Mouse (Mus musculus): ENCODE data around the gene Dapp1. TPM values are rescaled to one million over a fixed set of nuclear protein-coding genes. Genes with fewer than 3 reads are reported as not detected.

The Dapp1 gene
- polyA plus RNA-seq, 1 experiment from 2014 or later = 22.8 TPM

DNA sequence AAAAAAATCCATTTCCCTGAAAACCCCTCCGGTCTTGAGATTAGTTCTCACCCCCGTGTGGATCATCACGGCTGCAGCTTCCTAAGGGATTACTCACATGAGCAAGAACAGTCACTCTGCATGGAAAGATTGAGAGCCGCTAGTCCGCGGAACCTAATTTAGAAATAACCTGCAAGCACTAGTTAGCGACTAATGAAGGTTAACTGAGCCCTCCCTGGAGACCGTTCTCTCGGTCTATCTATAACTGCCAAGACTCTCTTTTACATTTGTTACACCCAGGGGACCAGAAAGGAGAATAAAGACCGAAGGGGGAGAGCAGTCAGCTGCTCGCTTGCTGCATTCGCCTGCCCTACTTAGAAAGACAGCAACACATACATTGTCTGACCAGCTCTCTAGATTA is 35.5 kb upstream of the Dapp1 start:
- Histone ChIP-seq H3K4me2 (ENCODE audit: low read length) (no peak overlapping the region), H3K36me3 (ENCODE audit: control insufficient read depth, insufficient read depth, low read length) (no peaks in the 10 kb centered on the region), H3K4me3 (ENCODE audit: control insufficient read depth in 1 of 2, insufficient read depth in 1 of 2, low read depth in 1 of 2, low read length in 2 of 2) (no peak overlapping the region), H3K27me3 (ENCODE audit: control insufficient read depth, insufficient read depth, low read length) (no peaks in the 10 kb centered on the region), H3K27ac (replicated peaks in 1 of 2; ENCODE audit: control insufficient read depth in 1 of 2, insufficient read depth in 1 of 2, low read depth in 2 of 2, low read length in 2 of 2) (no peak overlapping the region), H3K9me3 (ENCODE audit: control insufficient read depth, low read length) (0 out of 2 replicates have a peak, but pooled peaks cover 4% of the 10 kb centered on the region), H3K9ac (ENCODE audit: low read length) (no peak overlapping the region), H3K4me1 (ENCODE audit: control insufficient read depth in 2 of 2, insufficient read depth in 2 of 2, low read length in 2 of 2) (peaks cover 1 to 3% of the 10 kb centered on the region in 2 experiments; a peak in 2 of 4 replicates)
- 79% methylated on average over 12 of the region's 12 CpGs for WGBS
- no peak for ATAC-seq (ENCODE audit: insufficient number of reproducible peaks, insufficient read depth, low FRiP score, low read depth)

DNA sequence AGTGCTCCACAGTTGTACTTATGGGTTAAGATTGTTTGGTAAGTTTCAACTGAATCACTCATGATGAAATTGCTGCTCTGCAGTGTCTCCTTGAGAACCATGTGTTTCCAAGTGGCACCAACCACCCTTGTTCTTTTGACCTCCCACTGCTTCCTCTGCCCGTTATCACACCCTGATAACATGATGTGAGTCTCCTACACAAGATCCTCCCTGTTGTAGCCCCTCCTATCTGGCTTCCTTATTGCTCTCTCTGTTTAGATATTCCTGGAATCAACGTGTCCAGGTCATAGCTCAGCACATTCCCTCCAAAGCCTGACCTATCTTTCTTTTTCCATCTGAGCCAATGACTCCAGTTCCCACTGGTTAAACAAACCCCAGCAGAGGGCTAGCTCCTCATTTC is 33.4 kb upstream of the Dapp1 start:
- ATAC-seq (ENCODE audit: insufficient number of reproducible peaks, insufficient read depth, low FRiP score, low read depth) = no peak
- no peaks in the 10 kb centered on the region for H3K27me3 ChIP-seq (ENCODE audit: control insufficient read depth, insufficient read depth, low read length)
- 0 out of 2 replicates have a peak, but pooled peaks cover 4% of the 10 kb centered on the region for H3K9me3 ChIP-seq (ENCODE audit: control insufficient read depth, low read length)
- no peak overlapping the region for H3K27ac ChIP-seq (replicated peaks in 1 of 2; ENCODE audit: control insufficient read depth in 1 of 2, insufficient read depth in 1 of 2, low read depth in 2 of 2, low read length in 2 of 2)
- no peak overlapping the region for H3K4me3 ChIP-seq (ENCODE audit: control insufficient read depth in 1 of 2, insufficient read depth in 1 of 2, low read depth in 1 of 2, low read length in 2 of 2)
- H3K4me1 ChIP-seq (ENCODE audit: control insufficient read depth in 2 of 2, insufficient read depth in 2 of 2, low read length in 2 of 2) = peaks cover 4 to 6% of the 10 kb centered on the region in 2 experiments; a peak in 2 of 4 replicates
- WGBS = 20% methylated on average over 2 of the region's 2 CpGs
- no peaks in the 10 kb centered on the region for H3K36me3 ChIP-seq (ENCODE audit: control insufficient read depth, insufficient read depth, low read length)
- H3K4me2 ChIP-seq (ENCODE audit: low read length) = no peak overlapping the region
- H3K9ac ChIP-seq (ENCODE audit: low read length) = no peak overlapping the region

DNA sequence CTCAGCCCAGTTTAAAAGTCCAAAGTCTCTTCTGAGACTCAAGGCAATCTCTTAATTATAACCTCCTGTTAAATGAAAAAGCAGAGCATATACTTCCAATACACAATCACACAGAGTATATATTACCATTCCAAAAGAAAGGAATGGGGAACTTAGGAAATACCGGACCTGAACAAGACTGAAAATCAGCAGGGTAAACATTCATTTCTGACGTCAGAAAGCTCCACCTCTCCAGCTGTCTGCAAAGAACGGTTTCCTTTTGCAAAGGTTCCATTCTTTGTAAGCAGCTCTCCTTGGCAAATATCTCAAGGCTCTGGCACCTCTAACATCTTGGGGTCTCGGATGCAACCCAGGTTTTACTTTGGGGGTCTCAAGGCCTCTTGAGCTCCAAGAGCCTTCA is 31.0 kb upstream of the Dapp1 start:
- no peak for ATAC-seq (ENCODE audit: insufficient number of reproducible peaks, insufficient read depth, low FRiP score, low read depth)
- peaks cover 9 to 19% of the 10 kb centered on the region in 2 experiments for H3K4me1 ChIP-seq (ENCODE audit: control insufficient read depth in 2 of 2, insufficient read depth in 2 of 2, low read length in 2 of 2)
- no peaks in the 10 kb centered on the region for H3K36me3 ChIP-seq (ENCODE audit: control insufficient read depth, insufficient read depth, low read length)
- WGBS = 53% methylated on average over 4 of the region's 4 CpGs
- no peak overlapping the region for H3K9ac ChIP-seq (ENCODE audit: low read length)
- H3K4me3 ChIP-seq (ENCODE audit: control insufficient read depth in 1 of 2, insufficient read depth in 1 of 2, low read depth in 1 of 2, low read length in 2 of 2) = no peak overlapping the region
- H3K27me3 ChIP-seq (ENCODE audit: control insufficient read depth, insufficient read depth, low read length) = no peaks in the 10 kb centered on the region
- no peak overlapping the region for H3K27ac ChIP-seq (replicated peaks in 1 of 2; ENCODE audit: control insufficient read depth in 1 of 2, insufficient read depth in 1 of 2, low read depth in 2 of 2, low read length in 2 of 2)
- no peaks in the 10 kb centered on the region for H3K9me3 ChIP-seq (ENCODE audit: control insufficient read depth, low read length)
- H3K4me2 ChIP-seq (ENCODE audit: low read length) = no peak overlapping the region

DNA sequence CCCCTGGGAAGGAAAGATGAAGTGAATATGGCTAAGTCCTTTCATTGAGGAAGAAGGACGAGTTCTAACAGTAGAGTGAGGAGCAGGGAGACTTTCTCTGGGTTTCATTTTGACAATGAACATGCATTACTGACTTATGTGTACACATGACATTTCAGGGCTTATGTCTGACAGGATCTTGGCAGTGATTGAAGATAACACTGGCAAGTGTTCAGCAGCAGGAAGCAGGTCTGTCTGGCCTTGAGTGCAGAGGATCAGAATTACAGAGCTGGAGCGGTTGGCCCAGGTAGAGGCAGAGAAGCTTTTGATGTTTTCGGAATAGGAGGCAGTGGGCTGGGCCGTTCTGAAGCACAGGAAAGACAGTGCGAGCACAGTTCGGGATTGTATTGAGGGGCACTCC is 26.8 kb upstream of the Dapp1 start:
- 24% methylated on average over 6 of the region's 6 CpGs for WGBS
- ATAC-seq (ENCODE audit: insufficient number of reproducible peaks, insufficient read depth, low FRiP score, low read depth) = no peak

DNA sequence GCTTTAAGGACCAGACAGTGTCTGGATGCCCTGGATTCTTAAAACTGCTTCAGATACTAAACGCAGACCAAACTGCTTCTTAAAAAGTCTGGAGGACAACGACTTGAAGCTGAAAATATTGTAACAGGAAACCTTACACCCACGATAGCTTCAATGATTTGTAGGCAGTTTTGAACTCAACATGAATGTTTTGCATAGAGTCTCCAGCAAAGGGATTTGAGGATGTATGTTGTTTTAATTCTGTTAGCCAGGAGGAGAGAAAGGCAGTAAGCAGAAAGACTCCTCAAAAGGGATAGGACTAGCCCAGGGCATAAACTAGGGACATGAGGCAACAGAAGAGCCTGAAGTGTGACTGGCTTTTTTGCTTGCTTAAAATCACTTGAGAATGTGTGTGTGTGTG is 25.6 kb upstream of the Dapp1 start:
- 52% methylated on average over 3 of the region's 3 CpGs for WGBS
- no peak overlapping the region for H3K9ac ChIP-seq (ENCODE audit: low read length)
- no peak for ATAC-seq (ENCODE audit: insufficient number of reproducible peaks, insufficient read depth, low FRiP score, low read depth)

More for the DNA sequence above, 26.8 kb upstream of the Dapp1 start:
- Histone ChIP-seq H3K9ac (ENCODE audit: low read length) (peak overlapping the region; percentile 54; the same call in 1 of the 2 replicates), H3K9me3 (ENCODE audit: control insufficient read depth, low read length) (peaks cover 6% of the 10 kb centered on the region; the same call in 1 of the 2 replicates), H3K4me2 (ENCODE audit: low read length) (peak overlapping the region; percentile 30), H3K27ac (replicated peaks in 1 of 2; ENCODE audit: control insufficient read depth in 1 of 2, insufficient read depth in 1 of 2, low read depth in 2 of 2, low read length in 2 of 2) (peak overlapping the region; percentile 72), H3K36me3 (ENCODE audit: control insufficient read depth, insufficient read depth, low read length) (no peaks in the 10 kb centered on the region), H3K4me1 (ENCODE audit: control insufficient read depth in 2 of 2, insufficient read depth in 2 of 2, low read length in 2 of 2) (peaks cover 11 to 26% of the 10 kb centered on the region in 2 experiments), H3K27me3 (ENCODE audit: control insufficient read depth, insufficient read depth, low read length) (no peaks in the 10 kb centered on the region), H3K4me3 (ENCODE audit: control insufficient read depth in 1 of 2, insufficient read depth in 1 of 2, low read depth in 1 of 2, low read length in 2 of 2) (no peak overlapping the region)

DNA sequence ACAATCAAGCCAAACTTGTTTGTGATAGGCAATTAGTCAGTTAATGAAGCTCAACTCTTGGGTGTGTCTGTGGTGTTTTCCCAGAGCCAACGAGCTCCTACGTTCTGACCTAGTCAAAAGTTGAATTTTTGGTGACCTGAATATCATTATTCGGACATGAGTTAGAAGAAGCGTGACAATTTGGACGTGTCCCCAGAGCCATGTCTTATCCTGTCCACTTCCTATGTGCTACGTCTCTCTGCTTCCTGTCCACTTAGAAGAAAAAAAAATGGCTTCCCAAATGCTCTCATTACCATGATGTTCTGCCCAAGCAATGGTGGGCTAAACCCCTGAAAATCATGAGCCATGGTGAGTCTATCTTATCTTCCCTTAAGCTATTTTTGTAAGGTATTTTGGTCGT is 21.9 kb upstream of the Dapp1 start:
- Histone ChIP-seq H3K36me3 (ENCODE audit: control insufficient read depth, insufficient read depth, low read length) (no peaks in the 10 kb centered on the region), H3K4me3 (ENCODE audit: control insufficient read depth in 1 of 2, insufficient read depth in 1 of 2, low read depth in 1 of 2, low read length in 2 of 2) (no peak overlapping the region), H3K9ac (ENCODE audit: low read length) (no peak overlapping the region), H3K4me1 (ENCODE audit: control insufficient read depth in 2 of 2, insufficient read depth in 2 of 2, low read length in 2 of 2) (peaks cover 23 to 50% of the 10 kb centered on the region in 2 experiments), H3K4me2 (ENCODE audit: low read length) (no peak overlapping the region), H3K9me3 (ENCODE audit: control insufficient read depth, low read length) (peaks cover 6% of the 10 kb centered on the region; the same call in 1 of the 2 replicates), H3K27me3 (ENCODE audit: control insufficient read depth, insufficient read depth, low read length) (no peaks in the 10 kb centered on the region), H3K27ac (replicated peaks in 1 of 2; ENCODE audit: control insufficient read depth in 1 of 2, insufficient read depth in 1 of 2, low read depth in 2 of 2, low read length in 2 of 2) (no peak overlapping the region)
- ATAC-seq (ENCODE audit: insufficient number of reproducible peaks, insufficient read depth, low FRiP score, low read depth) = no peak
- WGBS = 80% methylated on average over 7 of the region's 7 CpGs

More for the DNA sequence above, 25.6 kb upstream of the Dapp1 start:
- H3K4me1 ChIP-seq (ENCODE audit: control insufficient read depth in 2 of 2, insufficient read depth in 2 of 2, low read length in 2 of 2) = peaks cover 11 to 32% of the 10 kb centered on the region in 2 experiments
- H3K4me3 ChIP-seq (ENCODE audit: control insufficient read depth in 1 of 2, insufficient read depth in 1 of 2, low read depth in 1 of 2, low read length in 2 of 2) = no peak overlapping the region
- H3K9me3 ChIP-seq (ENCODE audit: control insufficient read depth, low read length) = peaks cover 6% of the 10 kb centered on the region; the same call in 1 of the 2 replicates
- no peaks in the 10 kb centered on the region for H3K36me3 ChIP-seq (ENCODE audit: control insufficient read depth, insufficient read depth, low read length)
- H3K4me2 ChIP-seq (ENCODE audit: low read length) = no peak overlapping the region
- H3K27me3 ChIP-seq (ENCODE audit: control insufficient read depth, insufficient read depth, low read length) = no peaks in the 10 kb centered on the region
- 0 out of 4 replicates have a peak overlapping the region, but pooled peaks of 1 of the 2 experiments have one; percentile 25 for H3K27ac ChIP-seq (replicated peaks in 1 of 2; ENCODE audit: control insufficient read depth in 1 of 2, insufficient read depth in 1 of 2, low read depth in 2 of 2, low read length in 2 of 2)

DNA sequence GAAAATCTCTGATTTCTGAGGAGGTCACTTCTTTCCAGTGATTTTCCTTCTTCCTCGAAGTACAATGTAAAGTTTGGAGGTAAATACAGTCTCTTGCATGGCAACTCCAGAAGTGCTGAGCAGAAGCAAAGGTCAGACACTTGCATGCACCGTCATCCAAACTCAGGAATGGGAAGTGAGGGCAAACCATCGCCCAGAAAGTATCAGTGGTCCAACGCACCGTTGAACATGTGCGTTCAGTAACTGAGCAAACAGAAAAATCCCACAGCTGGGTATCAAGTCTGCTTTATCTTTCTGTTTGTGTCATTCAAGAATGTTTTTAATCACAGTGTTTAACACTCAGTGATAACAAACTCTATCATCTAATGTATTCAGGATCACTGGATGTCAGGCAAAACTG is 21.2 kb upstream of the Dapp1 start:
- H3K4me1 ChIP-seq (ENCODE audit: control insufficient read depth in 2 of 2, insufficient read depth in 2 of 2, low read length in 2 of 2) = peaks cover 24 to 46% of the 10 kb centered on the region in 2 experiments
- 74% methylated on average over 6 of the region's 6 CpGs for WGBS
- no peak overlapping the region for H3K27ac ChIP-seq (replicated peaks in 1 of 2; ENCODE audit: control insufficient read depth in 1 of 2, insufficient read depth in 1 of 2, low read depth in 2 of 2, low read length in 2 of 2)
- no peak overlapping the region for H3K4me2 ChIP-seq (ENCODE audit: low read length)
- no peak overlapping the region for H3K9ac ChIP-seq (ENCODE audit: low read length)
- no peak overlapping the region for H3K4me3 ChIP-seq (ENCODE audit: control insufficient read depth in 1 of 2, insufficient read depth in 1 of 2, low read depth in 1 of 2, low read length in 2 of 2)
- H3K9me3 ChIP-seq (ENCODE audit: control insufficient read depth, low read length) = peaks cover 6% of the 10 kb centered on the region; the same call in 1 of the 2 replicates
- no peaks in the 10 kb centered on the region for H3K36me3 ChIP-seq (ENCODE audit: control insufficient read depth, insufficient read depth, low read length)
- no peak for ATAC-seq (ENCODE audit: insufficient number of reproducible peaks, insufficient read depth, low FRiP score, low read depth)
- no peaks in the 10 kb centered on the region for H3K27me3 ChIP-seq (ENCODE audit: control insufficient read depth, insufficient read depth, low read length)

DNA sequence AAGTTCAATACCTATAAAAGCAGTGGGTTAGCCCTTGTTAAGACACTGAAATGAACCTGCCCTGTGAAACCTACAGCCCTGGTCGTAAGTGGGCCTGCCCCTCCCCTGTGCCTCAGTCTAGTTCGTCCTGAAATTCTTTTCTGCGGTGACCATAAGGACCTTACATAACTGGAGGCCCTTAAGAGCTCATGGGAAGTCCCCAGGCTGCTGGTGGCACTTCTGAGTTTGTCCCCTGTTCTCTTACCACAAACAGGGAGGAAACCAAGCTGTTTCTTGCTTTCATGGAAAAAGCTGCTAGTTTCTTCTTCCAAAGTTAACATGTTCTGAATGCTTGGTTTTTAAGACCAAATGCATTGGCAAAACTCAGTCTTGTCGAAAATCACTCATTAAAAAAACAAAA is 20.5 kb upstream of the Dapp1 start:
- Histone ChIP-seq H3K9me3 (ENCODE audit: control insufficient read depth, low read length) (peaks cover 6% of the 10 kb centered on the region; the same call in 1 of the 2 replicates), H3K27me3 (ENCODE audit: control insufficient read depth, insufficient read depth, low read length) (no peaks in the 10 kb centered on the region), H3K4me3 (ENCODE audit: control insufficient read depth in 1 of 2, insufficient read depth in 1 of 2, low read depth in 1 of 2, low read length in 2 of 2) (peak overlapping the region in 1 of 2 experiments; percentile 34; a peak in 3 of 4 replicates), H3K27ac (replicated peaks in 1 of 2; ENCODE audit: control insufficient read depth in 1 of 2, insufficient read depth in 1 of 2, low read depth in 2 of 2, low read length in 2 of 2) (peak overlapping the region; percentile 47 to 93), H3K9ac (ENCODE audit: low read length) (peak overlapping the region; percentile 74), H3K4me2 (ENCODE audit: low read length) (peak overlapping the region; percentile 64), H3K36me3 (ENCODE audit: control insufficient read depth, insufficient read depth, low read length) (no peaks in the 10 kb centered on the region), H3K4me1 (ENCODE audit: control insufficient read depth in 2 of 2, insufficient read depth in 2 of 2, low read length in 2 of 2) (peaks cover 24 to 53% of the 10 kb centered on the region in 2 experiments)
- 43% methylated on average over 4 of the region's 4 CpGs for WGBS
- ATAC-seq (ENCODE audit: insufficient number of reproducible peaks, insufficient read depth, low FRiP score, low read depth) = no peak

Measured in heart, embryonic 14.5 days (tissue).